Mouse (Mus musculus) 3134 (cell line): ENCODE measurements around the gene Plch2.

ENCODE experiments used
- DNase-seq: peaks from one replicate; pipeline ENCODE4 v3.0.0-alpha.2; 2011; ENCODE audit warnings: low spot score; ENCODE audit not compliant: insufficient read length; ENCODE audit errors: extremely low read depth

Gene Plch2

DNA sequence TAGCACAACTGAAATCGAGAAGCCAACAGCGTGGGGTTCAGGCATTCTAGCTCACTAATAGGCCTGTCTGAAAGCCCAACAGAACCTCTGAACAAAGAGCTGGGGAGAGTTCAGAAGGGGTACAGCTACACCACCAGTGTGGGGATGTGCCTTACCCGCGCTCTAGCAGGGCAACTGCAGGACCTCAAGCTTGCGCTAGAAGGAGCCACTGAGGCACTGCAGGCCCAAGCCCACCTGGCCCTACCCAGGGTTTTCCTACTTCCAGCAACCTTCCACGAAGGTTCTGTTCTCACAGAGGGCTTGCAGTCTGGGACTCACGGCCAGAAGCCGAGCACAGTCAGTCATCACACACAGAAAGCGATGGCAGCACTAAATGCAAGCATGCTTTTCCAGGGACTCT lies 18.6 kb upstream of the Plch2 start:
- no peak for DNase-seq

DNA sequence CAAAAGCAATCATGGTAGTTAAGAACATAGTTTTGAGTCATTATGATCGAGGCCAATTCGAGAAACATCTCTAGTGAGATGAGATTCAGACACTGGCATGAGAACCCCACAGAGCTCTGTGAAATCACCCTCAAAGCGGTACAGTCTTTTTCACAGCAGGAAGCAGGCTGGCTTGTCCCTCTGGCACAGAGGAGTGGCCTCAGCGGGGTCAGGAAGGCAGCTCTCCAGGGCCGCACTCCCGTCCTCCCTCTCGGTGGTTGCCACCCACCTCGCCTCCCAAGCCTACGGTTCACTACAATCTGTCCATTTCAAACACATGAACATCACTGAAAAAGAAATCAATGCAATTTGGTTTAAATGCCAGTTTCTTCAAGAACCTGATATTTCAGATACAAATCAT lies 17.8 kb upstream of the Plch2 start:
- no peak for DNase-seq

DNA sequence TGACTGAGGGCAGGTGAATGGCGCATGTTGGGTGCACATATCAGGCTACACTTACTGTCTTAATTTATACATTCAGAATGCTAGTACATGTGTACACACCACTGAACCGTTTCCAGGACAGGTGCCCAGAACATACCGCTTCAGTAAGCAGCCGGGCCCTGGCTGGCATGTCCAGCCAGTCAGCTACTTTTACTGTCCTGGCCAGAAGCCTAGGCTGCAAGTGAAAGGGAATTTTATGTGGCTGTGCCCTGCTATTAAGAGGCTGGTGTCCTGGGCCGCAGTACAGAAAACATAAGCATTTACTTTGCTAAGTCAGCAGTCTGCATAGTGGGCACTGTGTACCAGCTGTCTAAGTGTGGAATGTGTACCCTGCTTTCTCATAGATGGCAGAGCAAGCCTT lies 14.3 kb upstream of the Plch2 start:
- DNase-seq = no peak

DNA sequence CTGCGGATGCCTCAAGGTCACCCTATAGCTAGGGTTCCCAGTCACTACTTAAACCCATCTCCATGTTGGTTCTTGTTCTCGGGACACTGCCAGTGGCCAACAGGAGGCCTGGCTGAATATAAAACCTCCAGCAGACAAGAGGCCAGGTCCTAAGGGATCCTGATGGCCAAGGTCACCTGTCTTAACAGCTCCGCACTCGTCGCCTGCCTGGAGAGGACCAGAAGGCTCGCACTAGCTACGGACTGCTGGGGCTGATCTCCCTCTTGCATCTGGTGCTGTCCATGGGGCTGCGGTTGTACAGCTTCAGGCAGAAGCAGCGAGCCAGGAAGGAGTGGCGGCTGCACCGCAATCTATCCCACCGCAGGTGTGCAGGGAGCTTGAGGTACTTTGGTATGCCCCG lies 13.6 kb upstream of the Plch2 start:
- DNase-seq = no peak

DNA sequence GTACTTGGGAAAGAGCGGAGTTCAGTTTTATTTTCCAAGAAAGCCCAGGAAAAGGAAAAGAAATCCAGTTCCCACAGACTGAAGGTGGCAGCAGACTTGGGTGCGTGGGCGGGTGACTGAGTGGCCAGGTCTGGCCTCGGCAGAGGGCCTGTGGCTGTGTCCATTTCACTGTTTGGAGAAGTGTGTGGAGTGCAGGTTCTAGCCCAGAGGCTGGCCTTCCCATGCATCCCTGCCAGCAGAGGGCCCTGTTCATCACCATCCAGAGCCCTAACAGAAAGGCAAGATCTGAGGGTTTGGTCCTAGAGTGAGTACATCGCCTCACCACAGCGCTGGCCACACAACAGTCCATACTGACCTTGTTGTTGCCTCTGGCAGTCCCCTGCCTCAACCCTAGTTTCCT lies 12.6 kb upstream of the Plch2 start:
- no peak for DNase-seq

DNA sequence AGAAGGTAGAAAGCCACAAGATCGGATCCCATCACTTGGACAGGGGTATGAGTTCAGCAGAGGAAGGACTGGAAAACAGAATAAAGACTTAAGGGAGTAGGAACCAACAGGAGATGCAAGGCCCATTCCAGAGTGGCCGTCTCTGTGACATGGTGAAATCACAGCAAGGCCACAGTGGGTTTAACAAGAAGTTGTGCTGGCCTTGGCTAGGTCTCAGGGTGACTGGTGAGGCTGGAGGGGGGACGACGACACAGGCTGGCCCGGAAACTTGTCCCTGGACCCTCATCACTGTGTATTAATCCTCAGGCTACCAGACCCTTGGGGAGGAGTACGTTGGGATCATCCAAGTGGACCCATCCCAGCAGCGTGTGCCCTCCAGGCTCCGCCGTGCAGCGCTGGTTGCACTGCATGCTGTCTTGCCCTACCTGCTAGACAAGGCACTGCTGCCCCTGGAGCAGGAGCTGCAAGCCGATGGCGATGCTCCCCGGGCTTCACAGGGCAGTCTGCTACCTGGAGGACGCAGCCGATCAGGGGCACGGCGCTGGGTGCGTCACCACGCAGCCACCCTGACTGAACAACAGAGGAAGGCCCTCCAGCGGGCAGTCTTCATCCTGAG lies 11.9 kb upstream of the Plch2 start:
- no peak for DNase-seq

DNA sequence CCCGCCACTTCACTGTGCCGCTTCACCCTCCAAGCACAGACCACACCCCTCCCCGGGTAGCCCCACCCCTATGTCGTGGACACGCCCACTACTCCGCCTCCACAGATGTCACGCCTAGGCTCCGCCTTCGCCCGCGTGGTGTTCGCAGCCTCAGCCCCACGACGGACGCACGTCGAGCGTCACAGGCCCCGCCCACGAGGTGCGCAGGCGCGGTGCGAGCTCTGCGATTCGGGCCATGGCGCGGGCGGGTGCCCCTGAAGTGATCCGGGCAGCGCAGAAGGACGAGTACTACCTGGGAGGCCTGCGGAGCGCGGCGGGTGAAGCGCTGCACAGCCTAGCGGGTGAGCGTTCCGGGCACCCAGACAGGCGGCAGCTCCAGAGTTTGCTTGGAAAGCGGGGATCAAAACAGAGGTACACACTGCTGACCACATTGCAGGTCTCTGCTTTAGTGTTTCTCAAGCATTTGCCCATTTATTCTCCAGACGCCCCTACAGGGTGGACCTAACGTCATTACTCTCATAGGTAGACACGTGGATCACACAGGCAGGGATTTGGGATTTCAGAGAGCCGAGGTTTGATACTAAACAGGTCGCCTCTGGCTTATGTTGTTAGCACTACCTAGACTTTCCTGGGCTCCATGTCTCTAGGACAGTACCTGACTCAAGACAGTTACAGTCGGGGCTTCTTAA lies 10.4 kb upstream of the Plch2 start, which contains the start of gene Pex10:
Gene Pex10 (plus strand): TSS at position 183 of the 689 bp plus-strand sequence.
- DNase-seq = peak; percentile 94

DNA sequence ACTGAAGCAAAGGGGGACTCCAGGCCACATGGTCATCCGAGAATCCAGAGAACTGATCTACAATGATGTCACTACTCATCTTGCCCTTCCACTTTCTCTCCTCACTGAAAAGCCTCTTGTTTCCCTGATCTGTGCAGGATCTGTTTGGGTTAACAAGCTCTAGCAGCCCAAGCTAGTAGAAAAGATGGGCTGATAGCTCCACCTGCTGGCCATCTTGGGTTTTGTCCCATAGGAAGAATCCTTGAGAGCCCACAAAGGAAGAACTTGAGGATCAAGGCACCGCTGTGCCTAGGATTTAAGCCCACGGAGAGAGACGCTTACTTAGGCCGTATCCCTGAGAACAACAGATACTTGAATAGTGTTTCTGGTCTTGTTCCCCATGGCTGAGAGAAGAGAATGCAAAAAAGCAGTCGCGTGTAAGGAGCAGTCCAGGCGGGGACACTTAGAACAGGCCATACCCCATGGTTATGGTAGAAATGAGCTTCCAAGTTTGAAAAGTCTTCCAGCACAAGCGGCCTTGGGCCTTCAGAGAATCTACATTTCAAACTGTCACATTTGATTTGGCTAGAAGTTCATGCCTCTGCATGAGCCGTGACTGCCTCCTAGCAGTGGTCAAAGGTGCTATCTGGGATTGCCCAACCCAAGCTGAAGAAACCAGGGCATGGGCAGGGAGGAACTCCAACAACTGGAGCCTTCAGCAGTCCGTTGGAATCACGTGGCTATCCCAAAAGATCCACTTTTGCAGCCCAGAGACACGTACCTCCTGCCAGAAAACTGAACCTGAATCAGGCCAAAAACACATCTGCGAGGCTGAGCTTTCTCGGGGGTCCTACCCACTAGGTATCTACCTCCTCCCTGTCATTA lies 9.6 kb upstream of the Plch2 start:
- peak; percentile 42 for DNase-seq

DNA sequence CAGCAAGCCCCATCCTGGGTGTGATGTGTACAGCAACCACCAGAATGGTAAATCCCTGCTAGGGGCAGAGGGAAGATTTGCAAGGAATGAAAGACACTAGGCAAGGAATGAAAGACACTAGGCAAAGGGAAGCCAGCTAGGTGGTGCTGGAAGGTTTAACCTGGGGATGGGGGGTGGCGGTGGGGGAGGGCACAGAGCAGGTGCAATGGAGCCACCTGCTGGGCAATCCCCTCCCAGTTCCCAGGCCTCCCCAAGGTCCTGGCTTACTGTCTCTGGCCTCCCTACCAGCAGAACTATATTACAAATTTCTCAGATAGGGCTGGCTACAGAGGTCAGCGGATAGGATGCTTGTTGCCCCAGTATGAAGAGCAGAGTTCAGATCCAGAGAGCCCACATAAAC lies 7.9 kb upstream of the Plch2 start:
- no peak for DNase-seq

DNA sequence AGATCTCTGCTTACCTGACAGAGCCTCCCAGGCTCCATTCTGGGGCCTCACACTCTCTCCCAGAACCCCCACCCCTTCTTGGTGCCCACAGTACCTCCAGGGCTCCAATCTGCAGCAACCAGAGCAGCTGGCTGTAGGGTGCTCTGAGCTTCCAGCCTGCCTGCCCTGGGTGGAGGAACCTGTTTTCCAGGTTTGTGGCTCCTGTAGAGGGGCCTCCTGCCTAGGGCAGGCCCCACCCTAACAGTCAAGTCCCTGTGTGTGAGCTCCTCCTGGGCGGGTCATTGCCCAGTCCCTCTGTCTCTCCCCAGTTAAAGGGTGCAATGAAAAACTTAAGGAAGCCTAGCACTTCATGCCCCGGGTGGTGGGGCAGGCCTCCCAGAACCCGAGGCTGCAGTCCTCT lies 7.3 kb upstream of the Plch2 start:
- no peak for DNase-seq

DNA sequence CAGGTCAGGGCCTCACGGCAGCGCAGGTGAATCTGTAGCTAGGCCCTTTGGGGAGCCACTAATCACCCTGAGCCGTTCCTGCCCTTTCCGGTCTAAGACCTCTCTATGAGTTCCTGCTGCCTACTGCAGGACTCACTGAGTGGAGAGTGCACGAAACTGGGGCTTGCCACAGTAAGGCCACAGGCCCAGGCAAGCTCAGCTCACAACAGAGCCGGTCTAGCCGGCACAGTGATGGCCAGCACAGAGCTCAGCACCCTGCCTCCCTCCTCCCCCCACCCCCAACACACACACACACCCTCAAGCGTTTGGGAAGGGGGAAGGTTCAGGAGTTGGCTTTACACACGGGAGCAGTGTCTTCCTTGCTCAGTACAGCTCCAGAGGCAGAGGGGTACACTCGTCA lies 1.7 kb upstream of the Plch2 start:
- DNase-seq = no peak

DNA sequence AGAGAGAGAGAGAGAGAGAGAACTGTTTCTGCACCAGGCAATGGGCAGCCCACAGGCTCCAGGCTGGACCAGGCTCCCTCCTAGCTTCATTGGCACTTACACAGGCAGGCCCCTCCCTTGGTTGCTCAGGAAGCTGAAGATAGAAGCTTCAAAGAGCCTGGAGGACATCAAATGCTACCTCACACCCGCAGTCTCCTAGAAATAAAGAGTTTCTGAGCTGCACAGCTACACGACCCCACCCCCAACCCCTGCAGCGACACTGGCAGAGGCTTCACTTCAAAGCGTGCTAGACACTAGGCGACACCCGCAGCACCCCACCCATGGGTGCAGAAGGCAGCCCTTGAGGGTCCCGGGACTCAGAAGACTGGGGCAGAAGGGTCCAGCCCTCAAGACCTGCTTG lies 6.5 kb downstream of the Plch2 start:
- DNase-seq = no peak

DNA sequence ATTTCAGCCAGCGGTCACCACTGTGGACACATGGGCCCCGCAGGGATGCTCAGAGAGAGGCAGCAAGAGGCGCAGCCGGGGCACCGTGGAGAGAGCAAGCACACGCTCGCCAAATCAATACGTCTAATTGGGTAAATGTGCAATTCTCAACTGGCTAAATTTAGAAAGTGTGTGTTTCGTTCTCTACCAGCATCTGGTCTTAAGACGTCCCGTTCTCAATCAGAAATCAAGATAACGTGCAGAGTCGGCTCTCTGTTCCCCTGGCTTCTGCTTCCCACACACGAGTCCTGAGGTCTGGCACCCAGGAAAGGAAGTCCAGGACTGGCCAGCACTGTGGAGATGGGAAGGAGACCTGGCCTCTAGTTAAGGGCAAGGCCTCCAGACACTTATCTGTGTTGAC lies 9.9 kb downstream of the Plch2 start:
- DNase-seq = no peak

DNA sequence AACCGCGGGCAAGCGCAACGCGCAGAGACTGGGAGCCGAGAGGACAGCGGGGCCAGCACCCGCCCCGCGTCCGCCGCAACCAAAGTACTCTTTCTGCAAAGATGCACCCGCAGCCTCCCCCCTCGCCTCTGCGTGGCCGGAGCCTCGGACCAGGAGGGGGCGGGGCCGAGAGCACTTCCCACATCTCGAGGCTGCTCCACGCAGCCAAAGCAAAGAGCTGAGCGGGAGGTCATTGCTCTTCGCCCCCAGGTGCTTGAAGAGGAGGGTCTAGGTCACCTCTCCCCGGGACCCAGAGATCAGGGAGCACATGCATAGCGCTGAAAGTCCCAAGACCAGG lies 13.3 kb downstream of the Plch2 start:
- DNase-seq = no peak

DNA sequence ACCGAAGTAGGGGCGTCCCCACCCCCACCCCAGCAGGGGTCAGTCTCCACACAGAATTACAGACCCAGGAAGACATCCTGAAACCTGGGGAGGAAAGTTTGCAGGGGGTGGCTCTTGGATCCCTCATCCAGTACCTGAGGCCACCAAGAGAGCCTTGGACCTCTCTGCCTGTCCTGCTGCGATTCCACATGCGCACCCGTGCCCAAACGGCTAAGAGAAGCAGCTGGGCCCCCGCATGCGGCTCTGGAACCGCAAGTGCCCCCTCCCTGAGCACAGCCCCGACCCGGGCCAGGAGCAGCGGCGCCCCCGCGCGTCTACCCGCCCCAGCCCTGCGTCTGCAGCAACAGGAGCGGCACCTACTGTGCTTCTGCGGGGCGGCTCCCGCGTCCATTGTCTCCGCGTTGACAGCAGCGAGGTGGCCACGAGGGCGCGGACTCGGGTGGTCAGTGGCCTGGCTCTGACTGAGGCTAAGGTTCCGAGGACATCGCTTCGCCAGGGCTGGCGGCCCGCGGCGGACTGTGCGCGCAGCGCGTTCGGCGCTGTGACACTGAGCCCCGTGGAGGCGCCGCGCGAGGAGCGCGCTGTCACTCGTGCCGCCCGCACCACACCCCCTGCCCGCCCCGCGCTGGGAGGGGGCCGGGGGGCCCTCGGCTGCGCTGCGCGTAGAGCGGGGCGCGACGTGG lies 13.8 kb downstream of the Plch2 start:
- no peak for DNase-seq

DNA sequence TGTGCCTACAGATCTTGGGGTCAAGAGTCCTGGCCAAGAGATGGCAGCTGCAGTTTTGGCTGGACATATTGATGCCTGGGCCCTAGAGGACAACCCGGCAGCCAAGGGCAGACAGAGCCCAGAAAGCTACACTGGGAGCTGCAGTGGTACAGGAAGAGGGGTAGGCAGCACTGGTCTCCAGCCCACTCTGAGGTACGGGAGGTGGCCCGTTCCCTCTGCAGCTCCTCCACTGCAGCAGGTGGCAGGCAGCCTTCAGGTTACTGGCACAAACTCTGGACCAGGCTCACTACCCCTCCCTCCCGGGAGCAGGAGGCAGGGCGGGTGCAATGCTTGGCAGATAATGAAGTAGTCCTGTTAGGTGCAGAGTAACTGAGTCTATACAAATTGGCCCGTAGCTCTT lies 15.9 kb downstream of the Plch2 start:
- no peak for DNase-seq

DNA sequence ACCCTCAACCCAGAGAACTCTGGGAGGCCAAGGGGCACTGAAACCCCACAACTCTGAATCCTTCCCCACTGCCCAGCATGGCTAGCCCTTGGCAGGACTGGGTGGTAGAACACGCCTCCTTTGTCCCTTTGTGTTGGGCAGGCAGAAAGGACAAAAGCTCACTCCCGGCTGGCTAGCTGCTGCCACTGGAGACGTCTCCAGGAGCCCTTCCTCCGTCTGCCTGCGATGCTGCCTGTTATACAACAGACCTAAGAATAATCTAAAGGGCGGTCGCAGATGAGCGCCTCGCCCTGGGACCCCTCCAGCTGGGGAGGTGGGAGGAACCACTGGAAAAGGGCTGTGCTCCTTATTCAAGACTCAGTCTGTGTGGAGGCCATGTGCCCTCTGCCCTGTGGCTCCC lies 16.4 kb downstream of the Plch2 start:
- DNase-seq = no peak

DNA sequence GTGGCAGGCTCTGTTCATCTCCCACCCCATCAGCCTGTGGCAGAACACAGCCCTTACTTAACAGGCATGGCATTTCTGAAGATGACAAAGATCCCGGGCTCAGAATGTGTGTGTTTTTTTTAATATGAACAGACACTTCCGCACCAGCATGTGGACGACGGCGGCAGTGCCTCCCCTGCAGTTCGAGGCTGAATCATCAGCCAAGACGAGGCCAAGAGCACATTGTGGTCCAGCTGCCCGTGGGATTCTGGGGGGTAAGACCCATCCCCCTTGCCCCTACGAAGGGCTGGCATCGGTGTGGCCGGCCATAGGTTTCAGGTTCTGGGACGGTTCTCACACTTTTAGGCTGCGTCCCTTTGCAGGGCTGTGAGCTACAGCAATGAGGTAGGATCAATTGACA lies 21.8 kb downstream of the Plch2 start:
- DNase-seq = no peak

DNA sequence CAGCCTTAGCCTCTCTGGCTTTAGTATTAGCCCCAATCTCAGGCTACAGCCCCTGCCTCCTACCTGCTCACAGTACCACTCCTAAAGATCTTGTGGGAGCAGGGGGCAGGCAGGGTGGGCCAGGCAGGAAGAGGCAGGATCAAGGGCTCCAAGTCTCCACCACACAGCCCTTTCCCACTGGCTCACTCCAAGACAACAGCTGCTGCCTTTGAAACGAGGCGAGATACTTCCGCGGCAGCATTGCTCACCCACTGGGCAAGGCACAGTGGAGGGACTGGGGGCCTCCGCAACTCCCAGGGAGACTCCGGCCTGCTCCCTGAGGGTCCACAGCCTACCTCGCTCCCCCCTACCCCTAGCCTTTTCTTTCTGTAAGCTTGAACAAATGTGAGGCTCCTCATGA lies 22.4 kb downstream of the Plch2 start:
- no peak for DNase-seq

DNA sequence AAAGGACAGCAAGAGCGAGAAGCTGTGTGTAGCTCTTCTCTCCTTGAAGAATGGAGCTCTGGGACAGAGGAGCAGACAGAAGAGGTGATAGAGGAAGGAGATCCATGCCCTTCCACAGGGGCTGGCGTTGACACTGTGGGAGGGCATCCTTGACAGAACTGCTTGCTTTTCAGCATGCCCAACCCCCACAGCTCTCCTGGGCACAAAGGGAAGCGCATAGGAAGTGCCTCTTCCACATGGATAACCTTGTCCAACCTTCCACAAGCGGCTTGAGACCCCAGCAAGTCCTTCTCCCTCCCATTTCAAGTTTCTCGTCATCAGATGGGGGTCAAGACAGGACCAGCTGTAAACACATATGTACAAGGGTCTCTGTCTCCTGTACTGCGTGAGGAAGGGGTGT lies 23.5 kb downstream of the Plch2 start:
- DNase-seq = no peak
